Mouse (Mus musculus): ENCODE results near the gene Olfr613.
"Not testable (repeated sequence)": the region's sequence is repeated elsewhere in the genome, so short reads cannot be mapped to it uniquely, and the experiment has no call there.

The Olfr613 gene

DNA sequence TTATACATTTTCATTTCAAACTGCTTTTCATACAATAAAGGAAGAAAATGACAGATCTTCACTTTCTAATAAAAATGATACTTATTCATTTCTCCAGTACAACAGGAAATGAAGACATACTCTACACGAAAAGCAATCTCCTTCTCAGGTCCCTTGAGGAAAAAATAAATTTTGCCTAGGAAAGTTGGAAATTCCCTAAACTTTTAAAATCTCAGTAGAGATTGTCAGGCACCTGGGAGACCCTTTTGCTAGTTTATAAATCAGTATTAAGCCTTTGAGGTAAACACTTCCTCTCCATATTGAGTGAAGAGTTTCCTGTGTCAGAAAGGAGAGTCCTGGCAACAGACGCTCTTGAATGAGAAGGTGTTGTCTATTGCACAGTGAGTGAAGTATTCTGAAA is at the start of gene Olfr613:
Olfr613 (plus strand) TSS at position 301 of the 400 bp plus-strand sequence.
- no peak for DNase-seq (ENCODE audit: low spot score)

DNA sequence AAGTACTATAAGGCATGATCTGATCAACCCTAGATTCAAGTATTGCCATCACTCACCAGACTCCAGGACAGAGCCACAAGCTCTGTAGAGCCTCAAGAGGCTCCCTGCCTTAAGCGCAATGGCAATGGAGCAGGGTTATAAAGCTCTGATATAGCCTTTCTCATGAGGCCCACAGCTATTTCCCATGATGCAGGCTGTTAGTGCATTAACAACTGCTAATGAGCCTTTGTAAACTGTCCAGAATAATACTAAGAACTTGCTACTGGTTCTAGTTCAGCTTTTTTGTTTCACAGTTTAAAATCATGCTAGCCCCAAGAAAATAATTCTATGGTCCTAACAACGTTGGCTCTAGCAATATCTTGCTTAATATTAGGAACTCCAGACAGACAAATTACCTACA is 35.9 kb upstream of the Olfr613 start, which contains the start of gene Olfr610:
Olfr610 (minus strand) TSS at position 101 of the 400 bp plus-strand sequence.
- DNase-seq (ENCODE audit: low spot score) = no peak

DNA sequence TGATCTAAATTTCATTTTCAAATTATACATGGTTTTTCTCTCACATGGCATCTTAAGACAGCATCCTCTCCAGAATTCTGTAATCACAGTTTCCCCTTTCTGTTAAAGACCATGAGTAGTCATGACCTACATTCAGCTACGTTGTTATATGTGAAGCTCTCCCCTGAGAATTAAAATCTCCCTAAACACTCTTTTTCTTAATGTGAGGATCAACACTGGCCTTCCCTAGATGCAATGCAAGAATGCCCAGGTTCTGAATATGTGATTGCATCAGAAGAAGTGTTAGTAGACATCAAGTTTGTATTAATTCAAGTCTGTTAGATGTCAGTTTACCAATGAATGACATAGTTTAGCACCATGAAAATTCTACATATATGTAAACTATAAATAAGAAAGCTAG is 27.1 kb upstream of the Olfr613 start, which contains the start of gene Olfr611:
Olfr611 (minus strand) TSS at position 101 of the 400 bp plus-strand sequence.
- not testable (repeated sequence) for DNase-seq (ENCODE audit: low spot score)

DNA sequence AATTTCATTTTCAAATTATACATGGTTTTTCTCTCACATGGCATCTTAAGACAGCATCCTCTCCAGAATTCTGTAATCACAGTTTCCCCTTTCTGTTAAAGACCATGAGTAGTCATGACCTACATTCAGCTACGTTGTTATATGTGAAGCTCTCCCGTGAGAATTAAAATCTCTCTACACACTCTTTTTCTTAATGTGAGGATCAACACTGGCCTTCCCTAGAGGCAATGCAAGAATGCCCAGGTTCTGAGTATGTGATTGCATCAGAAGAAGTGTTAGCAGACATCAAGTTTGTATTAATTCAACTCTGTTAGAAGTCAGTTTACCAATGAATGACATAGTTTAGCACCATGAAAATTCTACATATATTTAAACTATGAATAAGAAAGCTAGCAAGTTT is 5.3 kb upstream of the Olfr613 start, which contains the start of gene Olfr612:
Olfr612 (minus strand) TSS at position 101 of the 400 bp plus-strand sequence.
- not testable (repeated sequence) for DNase-seq (ENCODE audit: low spot score)

DNA sequence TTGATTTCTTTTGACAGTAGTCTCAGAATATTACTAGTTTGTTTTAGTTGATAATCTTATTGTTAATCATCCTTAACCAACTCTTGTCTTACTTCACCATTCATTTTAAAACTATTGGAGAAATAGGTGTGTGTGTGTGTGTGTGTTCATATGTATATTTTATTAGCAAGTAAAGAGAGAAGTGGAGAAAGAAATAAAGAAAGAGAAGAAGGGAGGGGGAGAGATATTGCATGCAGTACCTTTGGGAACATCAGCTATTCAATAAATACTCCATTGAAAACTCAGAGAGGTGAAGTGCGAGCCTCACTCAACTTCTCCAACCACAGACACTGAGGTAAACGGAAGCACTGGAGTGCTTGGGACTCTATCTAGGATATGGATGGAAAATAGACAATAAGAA is 7.9 kb downstream of the Olfr613 start, which contains the start of gene Olfr615:
Olfr615 (plus strand) TSS at position 301 of the 400 bp plus-strand sequence.
- no peak for DNase-seq (ENCODE audit: low spot score)

DNA sequence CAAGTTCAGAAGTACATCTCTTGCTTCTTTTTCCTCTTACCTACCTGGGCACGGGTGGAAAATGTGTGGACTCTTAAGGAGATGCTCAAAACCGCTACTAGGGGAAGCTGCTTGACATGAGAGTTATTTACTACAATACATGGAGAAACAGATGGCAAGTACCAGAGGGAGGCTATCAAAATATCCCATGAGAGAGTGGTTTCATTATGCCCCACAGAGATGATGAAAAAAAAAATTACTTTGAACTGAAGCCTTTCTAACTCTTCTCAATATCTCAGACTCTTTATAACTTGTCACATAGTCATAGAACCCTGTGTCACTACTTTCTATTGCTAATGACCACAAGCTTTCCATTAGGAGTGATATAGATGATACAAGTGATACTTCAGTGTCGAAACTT is 21.2 kb downstream of the Olfr613 start, which contains the start of gene Olfr616:
Olfr616 (minus strand) TSS at position 101 of the 400 bp plus-strand sequence.
- DNase-seq (ENCODE audit: low spot score) = no peak

DNA sequence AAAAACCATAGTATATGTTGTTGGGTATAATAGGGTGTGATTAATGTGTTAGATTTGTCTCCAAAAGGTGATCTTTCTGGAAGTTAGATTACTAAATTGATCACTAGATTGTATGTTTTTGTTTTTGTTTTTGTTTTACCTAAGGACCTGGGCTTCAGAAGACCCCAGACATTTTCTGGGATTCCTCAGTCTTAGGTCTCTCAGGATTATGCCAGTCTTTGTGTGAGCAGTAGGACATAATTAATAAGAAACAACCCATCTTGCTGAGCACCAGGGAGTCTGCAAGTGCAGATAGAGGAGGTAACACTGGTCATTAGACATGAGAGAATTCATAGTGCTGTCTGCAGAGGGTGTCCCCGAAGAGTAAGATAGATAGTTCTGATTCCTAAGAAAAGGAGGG is 24.9 kb downstream of the Olfr613 start, which contains the start of gene Olfr617:
Olfr617 (plus strand) TSS at position 301 of the 400 bp plus-strand sequence.
- DNase-seq (ENCODE audit: low spot score) = no peak

DNA sequence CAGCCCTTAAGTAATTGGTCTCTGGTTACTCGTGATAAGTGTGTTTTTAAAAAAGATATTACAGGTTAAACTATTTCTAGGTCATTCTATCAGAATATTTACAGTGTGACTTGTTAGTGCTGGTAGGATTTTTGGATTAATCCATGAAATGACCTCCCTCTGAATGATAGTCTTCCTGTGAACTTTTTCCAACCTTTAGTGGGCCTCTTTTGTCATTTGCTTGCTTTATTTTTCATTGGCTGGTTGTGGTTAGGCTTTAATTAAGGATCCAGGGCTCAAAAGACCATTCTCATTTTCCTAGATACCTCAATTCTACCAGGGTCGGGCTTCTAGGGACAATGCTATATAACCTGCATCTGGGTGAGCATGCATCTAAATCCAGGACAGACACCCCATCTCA is 41.9 kb downstream of the Olfr613 start, which contains the start of gene Olfr618:
Olfr618 (plus strand) TSS at position 301 of the 400 bp plus-strand sequence.
- no peak for DNase-seq (ENCODE audit: low spot score)

DNA sequence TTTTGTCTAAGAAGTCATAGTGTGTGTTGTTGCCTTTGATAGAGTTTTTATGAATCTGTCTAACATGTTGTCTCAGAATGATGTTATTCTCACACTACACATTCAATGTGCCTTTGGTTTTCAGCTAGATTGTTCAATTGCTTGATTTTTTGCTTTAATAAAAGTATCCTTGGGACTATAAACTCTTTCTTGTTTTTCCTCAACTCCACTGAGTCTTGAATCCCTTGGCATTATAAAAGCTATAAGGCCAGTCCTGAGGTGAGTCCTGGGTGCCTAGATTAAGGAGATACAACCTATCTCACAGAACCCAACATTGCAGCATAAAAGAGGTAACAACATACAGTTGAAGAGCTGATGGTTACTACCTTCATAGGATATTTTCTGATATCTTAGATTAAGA is 52.4 kb downstream of the Olfr613 start, which contains the start of gene Olfr619:
Olfr619 (plus strand) TSS at position 301 of the 400 bp plus-strand sequence.
- no peak for DNase-seq (ENCODE audit: low spot score)

Data from embryo, embryonic 10.5 days (tissue).